Comparison of ENCODE assay signal across 20 mouse cellular contexts in genomic region chr3:102553935-102554670, GRCm38 (mm10).
"Had no signal": no experiment of that assay in that cellular context is flagged by ENCODE, and none has a peak within 500 bp of the region (broad histone marks: within the 10 kb centered on the region; RNA-seq: fewer than 3 reads in every experiment).

No protein-coding gene starts in this region.

- H3K4me3 ChIP-seq: liver, embryonic 13.5 days; liver, embryonic 15.5 days; midbrain, embryonic 10.5 days; midbrain, embryonic 12.5 days; myocyte; neural tube, embryonic 13.5 days; neural tube, embryonic 15.5 days had no signal

- H3K27me3 ChIP-seq: liver, embryonic 13.5 days; liver, embryonic 15.5 days; midbrain, embryonic 12.5 days; neural tube, embryonic 13.5 days; neural tube, embryonic 15.5 days had no signal

- ATAC-seq: liver, postnatal 0 days; midbrain, embryonic 16.5 days had no signal

- H3K4me2 ChIP-seq: liver, embryonic 11.5 days; liver, embryonic 13.5 days; liver, embryonic 15.5 days; midbrain, embryonic 12.5 days; neural tube, embryonic 13.5 days; neural tube, embryonic 15.5 days had no signal

- H3K4me1 ChIP-seq: liver, embryonic 13.5 days; liver, embryonic 15.5 days; midbrain, embryonic 10.5 days; midbrain, embryonic 12.5 days; neural tube, embryonic 13.5 days; neural tube, embryonic 15.5 days had no signal

- H3K9ac ChIP-seq: liver, embryonic 13.5 days; liver, embryonic 15.5 days; liver, postnatal 0 days; midbrain, embryonic 12.5 days; neural tube, embryonic 13.5 days; neural tube, embryonic 15.5 days had no signal

- H3K27ac ChIP-seq: liver, embryonic 13.5 days; liver, embryonic 15.5 days; midbrain, embryonic 10.5 days; midbrain, embryonic 12.5 days; neural tube, embryonic 13.5 days; neural tube, embryonic 15.5 days had no signal

- H3K9me3 ChIP-seq: liver, embryonic 13.5 days; liver, embryonic 15.5 days; midbrain, embryonic 10.5 days; midbrain, embryonic 12.5 days; neural tube, embryonic 13.5 days; neural tube, embryonic 15.5 days had no signal

- H3K36me3 ChIP-seq: liver, embryonic 13.5 days; liver, embryonic 15.5 days; midbrain, embryonic 10.5 days; midbrain, embryonic 12.5 days; neural tube, embryonic 13.5 days; neural tube, embryonic 15.5 days had no signal

- DNase-seq: liver; liver, embryonic 13.5 days; liver, postnatal 0 days; midbrain, embryonic 14.5 days; retina, postnatal 1 day; right cerebral cortex, adult 18-20 months; right cerebral cortex, postnatal 25 days; right cerebral cortex, postnatal 4 days; spleen, adult 18-20 months; thymus, adult 18-20 months; thymus, postnatal 14 days; thymus, postnatal 36 days had no signal
